Mouse (Mus musculus): ENCODE measurements around the gene Tpst1. TPM values are rescaled to one million over a fixed set of nuclear protein-coding genes. Genes with fewer than 3 reads are reported as not detected.
"Not testable (repeated sequence)": the region's sequence is repeated elsewhere in the genome, so short reads cannot be mapped to it uniquely, and the experiment has no call there.

The Tpst1 gene
- 55.1 and 56.5 TPM in 2 replicates for polyA plus RNA-seq (2016; fragmentation: Nextera tagmentation; extraction: Ambion mirVana)

DNA sequence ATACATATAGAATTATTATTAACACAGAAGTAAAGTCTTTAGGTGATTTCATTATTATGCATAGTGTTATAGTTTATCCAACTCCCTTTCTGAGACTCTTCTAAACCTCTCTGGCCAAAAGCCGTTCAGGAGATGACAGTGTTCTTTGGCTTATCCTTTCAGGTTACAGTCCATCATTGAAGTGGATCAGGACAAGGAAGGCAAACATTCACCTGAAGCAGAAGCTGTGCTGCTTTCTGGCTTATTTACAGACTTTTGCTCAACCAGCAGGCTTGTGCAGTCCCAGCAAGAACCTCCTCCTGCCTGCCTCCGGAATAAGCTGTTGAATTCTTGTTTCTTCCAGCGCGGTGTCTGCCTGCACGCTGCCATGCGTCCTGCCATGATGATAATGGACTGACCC is at the start of gene Tpst1:
Gene Tpst1, plus strand, starts transcription at position 301 of the 400 bp plus-strand sequence.
- Histone ChIP-seq H3K9ac (no peak within 1 kb of the TSS), H3K4me3 (replicated peaks) (no peak within 1 kb of the TSS), H3K27ac (no peak within 1 kb of the TSS), H3K27me3 (no peaks in the 10 kb centered on the region), H3K4me1 (no peaks in the 10 kb centered on the region), H3K36me3 (replicated peaks) (no peaks in the 10 kb centered on the region), H3K9me3 (no peaks in the 10 kb centered on the region), H3K4me2 (no peak within 1 kb of the TSS)
- WGBS: 94% methylated on average over 6 of the region's 6 CpGs
- ATAC-seq (ENCODE audit: low FRiP score): no peak

- peak overlapping the region; percentile 65 for H3K27ac ChIP-seq
- ATAC-seq (ENCODE audit: low FRiP score): peak; percentile 92
- WGBS: under 1% methylated on average over 32 of the region's 32 CpGs
Observed at GRCm38 (mm10) chr5:130023767-130024539, 49.2 kb upstream of the Tpst1 start.

DNA sequence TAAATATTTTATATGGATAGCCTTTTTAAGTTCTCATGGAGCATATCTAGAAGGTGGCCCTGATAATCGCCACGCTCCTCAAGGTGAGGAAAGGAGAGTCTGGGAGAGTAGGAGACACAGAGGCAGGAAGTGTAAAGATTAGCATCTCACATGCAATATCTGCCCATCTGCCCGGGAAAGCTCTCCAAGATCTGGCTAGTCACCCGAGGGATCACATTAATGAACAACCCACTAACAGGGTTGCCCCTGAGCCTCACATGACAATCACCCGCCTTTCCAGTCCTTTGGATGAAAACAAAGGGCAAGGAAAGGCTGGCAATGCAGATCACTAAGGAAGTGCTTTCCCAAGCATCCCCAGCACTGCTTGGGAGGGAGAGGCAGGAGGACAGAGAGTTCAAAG is 46.0 kb upstream of the Tpst1 start:
- peaks cover 18% of the 10 kb centered on the region; the same call in 1 of the 2 replicates for H3K4me1 ChIP-seq
- H3K27me3 ChIP-seq: peaks cover 11% of the 10 kb centered on the region
- no peak for ATAC-seq (ENCODE audit: low FRiP score)
- H3K36me3 ChIP-seq (replicated peaks): no peaks in the 10 kb centered on the region
- no peak overlapping the region for H3K27ac ChIP-seq
- H3K4me2 ChIP-seq: no peak overlapping the region
- 79% methylated on average over 5 of the region's 5 CpGs for WGBS
- no peaks in the 10 kb centered on the region for H3K9me3 ChIP-seq
- no peak overlapping the region for H3K9ac ChIP-seq
- H3K4me3 ChIP-seq (replicated peaks): no peak overlapping the region

More at GRCm38 (mm10) chr5:130023767-130024539, 49.2 kb upstream of the Tpst1 start:
- H3K27me3 ChIP-seq: peaks cover 11% of the 10 kb centered on the region
- peaks cover 8% of the 10 kb centered on the region; the same call in 1 of the 2 replicates for H3K4me1 ChIP-seq
- H3K4me3 ChIP-seq (replicated peaks): peak overlapping the region; percentile 59
- peak overlapping the region; percentile 76 for H3K4me2 ChIP-seq
- peak overlapping the region; percentile 53 for H3K9ac ChIP-seq
- H3K9me3 ChIP-seq: no peaks in the 10 kb centered on the region
- no peaks in the 10 kb centered on the region for H3K36me3 ChIP-seq (replicated peaks)

- peaks cover 11% of the 10 kb centered on the region for H3K27me3 ChIP-seq
- H3K9me3 ChIP-seq: no peaks in the 10 kb centered on the region
- H3K4me1 ChIP-seq: peaks cover 18% of the 10 kb centered on the region; the same call in 1 of the 2 replicates
- ATAC-seq (ENCODE audit: low FRiP score): no peak
- no peaks in the 10 kb centered on the region for H3K36me3 ChIP-seq (replicated peaks)
- H3K27ac ChIP-seq: no peak overlapping the region
- H3K4me2 ChIP-seq: no peak overlapping the region
- no peak overlapping the region for H3K9ac ChIP-seq
- WGBS: 87% methylated on average over 7 of the region's 7 CpGs
- no peak overlapping the region for H3K4me3 ChIP-seq (replicated peaks)
Observed at GRCm38 (mm10) chr5:130027696-130028095, 45.4 kb upstream of the Tpst1 start.

DNA sequence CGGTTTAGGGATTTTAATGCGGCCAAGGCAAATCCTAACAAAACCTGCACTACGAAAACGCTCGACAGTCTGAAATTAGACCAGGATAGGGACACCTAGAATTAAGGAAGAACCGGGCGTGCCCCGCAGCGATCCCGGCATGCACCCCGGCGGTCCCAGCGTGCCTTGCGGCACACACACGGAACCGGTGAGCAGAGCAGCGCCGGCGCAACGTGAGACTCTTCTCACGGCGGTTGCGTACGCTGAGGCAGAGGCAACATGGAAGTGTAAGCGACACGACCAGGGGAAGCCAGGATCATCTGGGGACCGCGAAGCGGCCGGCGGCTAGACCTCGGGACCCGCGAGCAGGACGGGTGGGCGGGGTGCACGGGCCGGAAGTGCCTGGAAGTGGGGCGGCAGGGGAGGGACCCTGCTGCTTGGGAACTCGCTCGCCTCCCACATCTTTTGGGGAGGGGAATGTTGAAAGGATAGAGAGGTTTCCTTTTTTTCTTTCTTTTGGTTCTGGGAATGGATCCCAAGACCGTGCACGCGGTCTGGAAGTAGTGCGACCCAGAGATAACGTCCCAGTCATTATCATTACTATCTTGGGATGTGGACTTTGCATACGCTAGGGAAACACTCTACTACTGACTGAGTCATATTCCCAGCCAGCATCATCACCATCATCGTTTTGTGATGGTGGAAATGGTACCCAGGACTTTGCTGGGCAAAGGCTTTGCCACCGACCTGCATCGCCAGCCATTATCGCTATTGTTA is 43.8 kb upstream of the Tpst1 start, which contains the start of the genes Asl and Crcp:
Gene Asl, minus strand, starts transcription at position 106 of the 756 bp plus-strand sequence.
Gene Crcp, plus strand, starts transcription at position 149 of the 756 bp plus-strand sequence.
- Histone ChIP-seq H3K27me3 (peaks cover 11% of the 10 kb centered on the region), H3K4me1 (peaks cover 13% of the 10 kb centered on the region; the same call in 1 of the 2 replicates), H3K36me3 (replicated peaks) (no peaks in the 10 kb centered on the region), H3K4me2 (peak within 1 kb of the TSS; percentile 75), H3K27ac (peak within 1 kb of the TSS; percentile 94), H3K9ac (peak within 1 kb of the TSS; percentile 83), H3K4me3 (replicated peaks) (peak within 1 kb of the TSS; percentile 79), H3K9me3 (no peaks in the 10 kb centered on the region)
- 2% methylated on average over 50 of the region's 51 CpGs for WGBS
- peak; percentile 82 for ATAC-seq (ENCODE audit: low FRiP score)

DNA sequence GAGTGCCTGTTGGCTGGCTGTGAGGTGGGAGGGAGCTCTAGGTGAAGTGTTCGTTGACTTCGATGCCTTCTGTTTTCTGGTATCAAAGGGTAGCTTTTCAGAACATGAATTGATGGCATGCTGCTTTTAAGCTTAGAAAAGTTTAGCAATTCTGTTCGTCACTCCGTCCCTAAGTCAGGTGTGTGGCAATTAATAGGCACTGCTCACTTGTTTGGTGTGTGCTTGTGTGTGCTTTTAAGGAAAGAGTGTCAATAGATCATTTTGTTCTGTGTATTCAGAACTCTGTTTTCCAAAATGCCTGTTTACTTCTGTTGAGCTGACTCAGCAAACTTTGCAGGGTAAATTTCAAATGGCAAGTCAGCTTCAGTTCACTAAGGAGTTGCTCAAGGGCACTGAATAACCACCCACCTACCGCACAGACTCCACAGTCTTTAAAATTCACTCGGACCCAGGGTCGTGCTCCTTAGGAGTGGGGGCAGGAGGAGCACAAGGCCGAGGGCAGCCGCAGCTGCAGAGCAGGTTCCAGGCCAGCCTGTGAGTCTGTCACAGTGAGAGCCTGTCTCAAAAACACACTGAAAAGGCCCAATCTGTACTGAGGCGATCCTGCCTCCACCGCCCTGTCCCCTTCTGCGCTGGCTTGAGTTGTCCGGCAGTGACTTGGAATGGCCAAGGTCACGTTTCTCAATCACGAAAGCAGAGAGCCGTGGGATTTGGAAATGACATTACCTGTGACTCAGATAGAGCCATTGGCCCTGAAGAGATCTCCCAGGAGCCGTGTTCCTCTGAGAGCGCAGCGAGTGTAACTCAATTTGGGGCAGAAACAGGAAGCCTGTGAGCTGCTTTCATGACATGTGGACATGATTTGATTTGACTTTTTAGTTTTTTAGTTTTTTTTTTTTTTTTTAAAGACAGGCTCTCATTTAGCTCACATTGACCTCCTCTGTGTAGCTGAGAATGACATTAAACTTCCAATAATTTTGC is 41.4 kb upstream of the Tpst1 start:
- no peak overlapping the region for H3K4me2 ChIP-seq
- no peaks in the 10 kb centered on the region for H3K9me3 ChIP-seq
- H3K27ac ChIP-seq: no peak overlapping the region
- H3K27me3 ChIP-seq: peaks cover 11% of the 10 kb centered on the region
- no peak overlapping the region for H3K4me3 ChIP-seq (replicated peaks)
- H3K4me1 ChIP-seq: peaks cover 10% of the 10 kb centered on the region; the same call in 1 of the 2 replicates
- peaks cover 12% of the 10 kb centered on the region; the same call in 1 of the 2 replicates for H3K36me3 ChIP-seq (replicated peaks)
- WGBS: 94% methylated on average over 19 of the region's 19 CpGs
- no peak overlapping the region for H3K9ac ChIP-seq
- ATAC-seq (ENCODE audit: low FRiP score): no peak

DNA sequence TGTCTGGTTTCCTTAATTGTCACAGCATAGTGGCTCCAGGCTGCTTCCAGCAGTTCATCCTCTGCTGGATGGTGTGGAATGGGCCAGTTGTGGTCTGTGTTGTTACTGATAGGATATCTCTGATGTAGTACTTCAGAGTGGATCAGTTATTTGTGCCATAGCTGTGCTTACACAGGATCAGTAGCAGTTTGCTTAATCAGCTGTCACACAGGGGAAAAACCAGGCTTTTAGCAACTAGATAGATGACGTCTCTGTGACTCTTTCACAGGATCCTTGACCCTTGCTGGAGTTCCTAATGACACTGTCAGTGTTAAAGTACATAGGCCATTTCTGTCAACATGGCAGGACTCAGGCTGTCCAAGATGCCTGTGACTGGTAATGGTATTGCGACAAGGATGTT is 39.3 kb upstream of the Tpst1 start:
- Histone ChIP-seq H3K9ac (no peak overlapping the region), H3K27me3 (no peaks in the 10 kb centered on the region), H3K4me2 (no peak overlapping the region), H3K9me3 (no peaks in the 10 kb centered on the region), H3K4me3 (replicated peaks) (no peak overlapping the region), H3K36me3 (replicated peaks) (peaks cover 23% of the 10 kb centered on the region), H3K27ac (no peak overlapping the region), H3K4me1 (peaks cover 10% of the 10 kb centered on the region; the same call in 1 of the 2 replicates)
- 83% methylated on average over 2 of the region's 2 CpGs for WGBS
- ATAC-seq (ENCODE audit: low FRiP score): no peak

GRCm38 (mm10) chr5:130036300-130036699 is 36.8 kb upstream of the Tpst1 start:
- H3K27ac ChIP-seq; H3K9me3 ChIP-seq; H3K27me3 ChIP-seq; ATAC-seq (ENCODE audit: low FRiP score); H3K4me2 ChIP-seq; H3K9ac ChIP-seq; H3K4me3 ChIP-seq (replicated peaks); H3K4me1 ChIP-seq: not testable (repeated sequence)
- WGBS: 68% methylated on average over 2 of the region's 2 CpGs
- peaks cover 40% of the 10 kb centered on the region for H3K36me3 ChIP-seq (replicated peaks)

DNA sequence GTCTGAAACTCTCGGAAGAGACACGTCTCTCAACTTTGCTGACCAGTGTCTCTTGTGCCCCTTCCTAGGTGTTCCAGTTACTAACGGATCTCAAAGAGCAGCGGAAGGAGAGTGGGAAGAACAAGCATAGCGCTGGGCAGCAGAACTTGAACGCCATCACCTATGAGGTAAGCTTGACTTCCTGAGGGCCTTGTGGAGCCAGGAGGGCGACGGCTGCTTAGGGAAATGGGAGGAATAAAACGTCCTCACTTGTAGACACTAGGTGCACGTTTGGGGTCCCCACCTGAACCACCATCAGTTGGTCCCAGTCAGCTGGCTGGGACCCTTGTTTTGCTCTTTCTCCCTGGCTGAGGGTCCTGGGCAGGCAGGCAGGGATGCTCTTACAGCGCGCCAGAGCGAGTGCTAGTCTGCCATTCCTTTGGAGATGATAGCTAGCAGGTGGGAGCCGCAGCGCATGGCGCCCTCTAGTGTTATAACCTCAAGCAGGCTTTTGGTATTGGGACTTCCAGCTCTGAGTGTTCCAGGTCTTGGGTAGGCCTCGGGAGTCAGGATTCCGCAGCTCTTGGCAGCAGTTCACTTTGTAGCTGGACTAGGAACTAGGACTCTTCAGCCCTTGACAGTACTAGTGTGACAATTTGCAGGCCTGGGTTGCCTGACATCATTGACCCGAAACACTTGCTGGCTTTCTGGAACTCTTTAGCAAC is 35.2 kb upstream of the Tpst1 start:
- peaks cover 55% of the 10 kb centered on the region for H3K36me3 ChIP-seq (replicated peaks)
- 68% methylated on average over 19 of the region's 19 CpGs for WGBS
- H3K9ac ChIP-seq: no peak overlapping the region
- H3K4me3 ChIP-seq (replicated peaks): no peak overlapping the region
- H3K4me1 ChIP-seq: no peaks in the 10 kb centered on the region
- H3K27ac ChIP-seq: no peak overlapping the region
- no peak for ATAC-seq (ENCODE audit: low FRiP score)
- H3K27me3 ChIP-seq: no peaks in the 10 kb centered on the region
- H3K4me2 ChIP-seq: no peak overlapping the region
- H3K9me3 ChIP-seq: no peaks in the 10 kb centered on the region

- WGBS: 93% methylated on average over 4 of the region's 4 CpGs
- Histone ChIP-seq H3K27me3 (no peaks in the 10 kb centered on the region), H3K4me2 (no peak overlapping the region), H3K36me3 (replicated peaks) (peaks cover 70% of the 10 kb centered on the region), H3K4me1 (no peaks in the 10 kb centered on the region), H3K4me3 (replicated peaks) (no peak overlapping the region), H3K27ac (no peak overlapping the region), H3K9me3 (no peaks in the 10 kb centered on the region), H3K9ac (no peak overlapping the region)
- ATAC-seq (ENCODE audit: low FRiP score): no peak
Observed at GRCm38 (mm10) chr5:130040797-130041196, 32.3 kb upstream of the Tpst1 start.

DNA sequence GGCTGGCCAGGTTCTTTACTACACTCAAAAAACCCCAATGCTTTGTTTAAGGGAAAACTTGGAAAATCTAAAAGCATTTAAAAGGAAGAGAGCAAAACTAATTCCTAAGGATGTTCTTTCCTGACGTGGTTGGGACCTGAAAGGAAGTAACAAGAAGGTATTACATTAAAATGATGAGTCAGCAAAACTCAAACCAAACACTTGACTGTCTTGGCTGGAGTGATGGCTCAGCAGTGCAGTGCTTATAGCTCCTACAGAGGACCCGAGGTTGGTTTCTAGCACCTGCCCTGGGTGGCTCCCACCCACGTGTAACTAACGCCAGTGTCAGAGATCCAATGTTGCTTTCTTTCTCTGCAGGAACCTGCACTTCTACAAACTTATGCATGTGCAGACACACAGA is 31.9 kb upstream of the Tpst1 start:
- H3K36me3 ChIP-seq (replicated peaks): peaks cover 72% of the 10 kb centered on the region
- no peak overlapping the region for H3K4me3 ChIP-seq (replicated peaks)
- no peak overlapping the region for H3K27ac ChIP-seq
- no peaks in the 10 kb centered on the region for H3K4me1 ChIP-seq
- H3K4me2 ChIP-seq: no peak overlapping the region
- H3K9me3 ChIP-seq: no peaks in the 10 kb centered on the region
- 86% methylated on average over 4 of the region's 4 CpGs for WGBS
- H3K27me3 ChIP-seq: no peaks in the 10 kb centered on the region
- no peak for ATAC-seq (ENCODE audit: low FRiP score)
- no peak overlapping the region for H3K9ac ChIP-seq
